Mouse (Mus musculus) splenic B cell, adult 2 months (primary cell): ENCODE measurements around the gene Mcl1.
A peak's percentile ranks its signal among the peaks of the same experiment; 100 is the strongest.
"Not testable (repeated sequence)": the region's sequence is repeated elsewhere in the genome, so short reads cannot be mapped to it uniquely, and the experiment has no call there.

Source experiments
- DNase-seq: peaks from one replicate; pipeline ENCODE4 v3.0.0-alpha.2; 2011; ENCODE audit warnings: low read depth, low spot score
- H3K27me3 ChIP-seq: 2 replicates; pipeline ENCODE4 v1.6.1; 2012; ENCODE audit warnings: mild to moderate bottlenecking, low read length, moderate library complexity, mixed read lengths; ENCODE audit not compliant: control insufficient read depth, poor library complexity, insufficient read depth, severe bottlenecking
- H3K36me3 ChIP-seq: 2 replicates; pipeline ENCODE4 v1.6.1; 2012; ENCODE audit warnings: mild to moderate bottlenecking, low read length, moderate library complexity, mixed read lengths; ENCODE audit not compliant: control insufficient read depth, poor library complexity, insufficient read depth, severe bottlenecking

Mcl1 gene

DNA sequence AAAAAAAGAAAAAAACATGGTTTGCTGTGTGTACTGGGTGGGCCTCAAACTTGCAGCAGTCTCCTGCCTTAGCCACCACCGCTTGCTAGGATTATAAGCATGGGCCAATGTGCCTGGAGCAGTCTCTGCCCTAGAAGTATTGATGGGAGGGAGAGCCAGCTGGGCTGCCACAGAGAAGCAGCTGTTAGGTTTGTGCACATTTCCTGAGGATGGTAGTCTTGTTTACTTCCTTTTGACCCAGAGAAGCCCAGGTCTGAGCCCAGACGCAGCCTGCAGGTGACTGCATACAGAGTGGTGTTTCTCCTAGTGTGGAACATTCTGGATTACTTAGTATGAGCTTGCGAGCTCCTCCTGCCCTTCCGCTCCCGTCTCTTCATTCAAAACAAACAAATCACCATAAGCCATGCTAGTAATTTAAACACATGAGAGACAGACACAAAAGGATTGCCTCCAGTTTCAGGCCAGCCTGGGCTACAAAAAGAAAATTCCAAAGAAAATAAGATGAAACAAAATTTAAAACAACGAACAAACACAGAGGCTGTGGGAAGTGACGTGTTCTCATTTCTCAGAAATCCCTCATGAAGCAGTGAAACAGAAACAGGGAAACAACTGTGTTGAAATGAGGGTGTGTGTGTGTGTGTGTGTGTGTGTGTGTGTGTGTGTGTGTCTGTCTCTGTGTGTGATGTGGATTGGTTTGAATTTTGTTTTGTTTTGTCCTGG lies 10.2 kb downstream of the Mcl1 start:
- Histone ChIP-seq H3K27me3 (no peaks in the 10 kb centered on the region), H3K36me3 (peaks cover 10% of the 10 kb centered on the region)
- DNase-seq, result peak; percentile 74

DNA sequence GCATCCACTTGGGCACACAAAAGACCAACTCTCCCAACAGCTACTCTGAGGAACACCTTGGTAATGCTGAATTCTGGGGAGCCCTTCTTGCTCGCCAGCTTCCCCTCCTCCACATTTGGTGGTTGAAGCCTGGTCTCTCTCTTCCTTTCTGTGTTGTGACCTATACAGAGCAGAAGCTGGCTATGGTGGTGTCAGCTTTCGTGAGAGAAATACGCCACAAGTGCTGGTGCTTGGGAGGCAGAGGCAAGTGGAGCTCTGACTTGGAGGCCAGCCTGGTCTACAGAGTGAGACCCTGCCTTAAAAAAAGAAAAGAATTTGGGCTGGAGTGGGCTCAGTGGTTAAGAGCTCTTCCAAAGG lies 10.7 kb downstream of the Mcl1 start:
- Histone ChIP-seq H3K27me3 (no peaks in the 10 kb centered on the region), H3K36me3 (peaks cover 8% of the 10 kb centered on the region)
- no peak for DNase-seq

DNA sequence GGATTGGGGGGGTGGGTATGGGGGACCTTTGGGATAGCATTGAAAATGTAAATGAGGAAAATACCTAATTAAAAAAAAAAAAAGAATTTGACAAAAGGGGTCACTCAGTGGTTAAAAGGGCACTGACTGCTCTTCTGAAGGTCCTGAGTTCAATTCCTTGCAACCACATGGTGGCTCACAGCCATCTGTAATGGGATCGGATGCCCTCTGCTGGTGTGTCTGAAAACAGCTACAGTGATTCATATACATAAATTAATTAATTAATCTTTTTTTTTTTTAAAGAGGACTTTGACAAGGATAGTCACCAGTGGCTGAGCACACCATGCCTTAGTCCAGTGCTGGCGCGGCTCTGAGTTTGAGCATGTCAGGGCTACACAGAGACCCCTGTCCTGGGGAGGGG lies 11.8 kb downstream of the Mcl1 start:
- not testable (repeated sequence) for H3K27me3 ChIP-seq, H3K36me3 ChIP-seq, DNase-seq

DNA sequence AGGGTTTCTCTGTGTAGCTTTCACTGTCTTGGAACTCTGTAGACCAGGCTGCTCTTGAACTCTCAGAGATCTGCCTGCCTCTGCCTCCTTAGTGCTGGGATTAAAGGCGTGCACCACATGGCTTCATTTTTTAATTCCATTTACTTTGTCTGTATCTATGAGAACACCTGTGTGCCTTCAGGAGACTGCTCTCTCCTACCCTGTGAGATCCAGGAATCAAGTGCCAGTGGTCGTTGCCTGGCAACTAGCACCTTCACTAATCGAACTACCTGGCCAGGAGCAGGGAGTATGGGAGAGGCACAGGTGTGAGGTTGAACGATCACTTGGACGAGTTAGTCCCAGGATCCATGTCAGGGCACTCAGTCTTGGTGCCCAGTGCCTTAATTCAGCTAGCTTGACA lies 12.6 kb downstream of the Mcl1 start:
- no peak for DNase-seq
- H3K36me3 ChIP-seq, result peaks cover under 1% of the 10 kb centered on the region; the same call in 1 of the 2 replicates
- H3K27me3 ChIP-seq, result no peaks in the 10 kb centered on the region

DNA sequence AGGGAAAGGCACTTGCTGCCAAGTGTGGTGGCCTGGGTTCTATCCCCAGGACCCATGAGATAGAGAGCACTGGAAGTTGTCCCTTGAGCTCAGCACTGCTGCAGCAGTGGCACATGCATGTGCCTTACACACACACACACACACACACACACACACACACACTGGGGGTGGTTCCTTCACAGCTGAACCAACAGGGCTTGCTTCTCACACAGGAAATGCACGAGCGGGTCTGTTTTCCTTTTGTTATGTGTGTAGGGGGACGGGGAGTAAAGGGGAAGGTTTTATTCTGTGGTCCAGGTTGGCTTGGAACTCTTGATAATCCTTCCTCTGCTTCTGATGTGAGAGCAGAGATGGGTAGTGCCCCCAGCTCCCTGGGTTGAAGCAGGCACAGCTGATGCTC lies 13.9 kb downstream of the Mcl1 start:
- DNase-seq, result peak; percentile 80
- H3K27me3 ChIP-seq, result no peaks in the 10 kb centered on the region

DNA sequence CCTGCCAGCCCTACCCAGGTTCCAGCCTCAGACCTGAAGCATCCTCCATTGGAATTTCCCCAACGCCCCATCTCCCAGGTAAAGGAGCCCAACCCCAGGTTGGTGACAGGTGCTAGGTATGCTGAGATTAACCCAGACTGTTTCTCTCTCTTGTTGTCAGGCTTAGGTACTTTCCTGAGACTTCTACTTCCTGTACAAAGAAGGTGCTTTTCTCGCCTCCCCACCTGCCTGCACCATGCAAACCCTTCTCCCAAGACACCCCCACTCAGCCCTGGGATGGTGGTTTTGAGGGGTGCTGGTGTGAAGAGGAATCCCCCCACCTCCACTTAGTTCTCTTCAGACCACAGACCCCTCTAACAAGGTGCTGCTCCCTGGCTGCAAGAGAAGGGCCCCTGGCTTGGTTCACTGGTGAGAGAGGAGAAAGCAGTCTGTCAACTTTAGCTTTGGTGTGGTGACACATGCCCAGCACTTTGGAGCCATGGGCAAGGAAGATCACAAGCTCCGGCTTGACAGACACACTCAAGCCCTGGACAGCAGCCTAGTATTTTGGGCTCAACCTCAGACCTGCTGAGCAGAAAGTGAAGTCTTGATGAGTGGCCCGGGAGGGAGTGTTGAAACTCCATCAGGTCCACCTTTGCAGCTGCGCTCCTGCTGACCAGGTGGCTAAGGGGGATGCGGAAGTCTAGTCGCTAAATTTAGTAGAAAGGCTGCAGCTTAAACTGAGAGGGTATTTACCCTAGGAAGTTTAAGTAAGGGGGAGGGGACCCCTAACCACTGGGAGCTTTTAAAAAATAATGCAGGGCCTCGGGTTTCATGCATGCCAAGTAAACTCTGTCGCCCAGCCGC lies 14.5 kb downstream of the Mcl1 start:
- no peaks in the 10 kb centered on the region for H3K27me3 ChIP-seq
- no peaks in the 10 kb centered on the region for H3K36me3 ChIP-seq
- peak; percentile 77 for DNase-seq

More for the DNA sequence above, 13.9 kb downstream of the Mcl1 start:
- no peaks in the 10 kb centered on the region; the same call in 1 of the 2 replicates for H3K36me3 ChIP-seq

DNA sequence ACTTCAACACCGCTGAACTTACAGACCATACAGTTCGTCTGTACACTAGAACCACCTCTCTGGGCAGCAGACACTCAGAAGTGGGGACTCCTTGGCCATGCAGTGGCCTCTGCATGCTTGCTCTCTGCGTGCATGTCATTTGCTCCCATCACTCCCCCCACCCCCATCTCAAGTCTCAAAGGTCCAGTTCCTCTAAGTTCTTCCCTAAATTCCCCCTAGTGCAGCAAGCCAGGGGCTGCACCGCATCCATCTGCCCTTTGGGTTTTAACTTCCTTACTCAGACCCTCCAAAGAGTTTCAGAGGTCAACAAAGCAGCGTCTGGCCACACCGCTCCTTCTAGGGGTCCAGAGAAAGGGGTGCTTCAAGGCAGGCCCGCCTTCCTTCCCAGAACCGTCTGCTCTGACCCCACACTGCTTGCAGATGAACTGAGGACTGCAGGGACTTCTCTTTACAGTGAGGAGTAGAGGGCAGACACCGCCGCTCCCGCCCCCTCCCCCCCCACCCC lies 15.2 kb downstream of the Mcl1 start:
- peak; percentile 58 for DNase-seq
- no peaks in the 10 kb centered on the region for H3K27me3 ChIP-seq
- no peaks in the 10 kb centered on the region for H3K36me3 ChIP-seq

DNA sequence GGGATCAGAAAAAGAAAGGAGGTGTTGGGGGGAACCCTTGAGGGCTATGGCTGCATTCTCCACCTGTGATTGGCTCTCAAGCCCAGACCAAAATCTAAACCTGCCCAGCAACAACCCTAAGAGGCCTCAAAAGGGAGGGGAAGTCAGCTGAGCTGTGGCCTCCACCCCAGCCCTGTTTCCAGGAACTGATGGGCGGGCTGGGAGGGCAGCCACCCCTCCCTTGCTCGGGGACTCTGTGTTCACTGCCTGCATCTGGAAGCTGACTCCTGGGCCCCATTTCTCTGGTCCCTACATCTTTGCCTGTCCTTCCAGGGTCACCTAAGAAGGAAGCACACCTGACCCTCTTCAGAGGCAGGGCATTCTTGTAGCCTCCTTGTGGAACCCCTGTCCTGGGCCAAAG lies 15.6 kb downstream of the Mcl1 start:
- DNase-seq, result peak; percentile 94
- H3K36me3 ChIP-seq, result no peaks in the 10 kb centered on the region
- no peaks in the 10 kb centered on the region for H3K27me3 ChIP-seq

DNA sequence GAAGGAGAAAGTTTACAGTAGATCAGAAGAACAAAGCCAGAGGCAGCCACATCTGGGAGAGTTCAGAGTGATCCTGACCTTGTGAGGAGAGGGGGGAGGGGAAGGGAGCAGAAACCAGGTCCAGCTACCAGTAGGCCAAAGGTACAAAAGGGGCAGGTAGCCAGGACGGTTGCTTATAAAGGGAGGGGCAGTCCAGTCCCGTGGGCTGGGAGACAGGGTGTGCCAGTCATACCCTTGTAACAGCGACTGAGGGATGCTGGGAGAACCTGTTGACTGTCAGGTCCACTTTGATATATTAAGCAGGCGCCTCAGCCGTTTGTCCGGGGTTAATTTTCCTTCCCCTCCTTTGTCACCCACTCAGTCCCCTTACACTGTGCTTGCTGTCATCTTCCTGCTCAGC lies 16.2 kb downstream of the Mcl1 start:
- H3K27me3 ChIP-seq, result no peaks in the 10 kb centered on the region
- no peaks in the 10 kb centered on the region for H3K36me3 ChIP-seq
- peak; percentile 37 for DNase-seq

DNA sequence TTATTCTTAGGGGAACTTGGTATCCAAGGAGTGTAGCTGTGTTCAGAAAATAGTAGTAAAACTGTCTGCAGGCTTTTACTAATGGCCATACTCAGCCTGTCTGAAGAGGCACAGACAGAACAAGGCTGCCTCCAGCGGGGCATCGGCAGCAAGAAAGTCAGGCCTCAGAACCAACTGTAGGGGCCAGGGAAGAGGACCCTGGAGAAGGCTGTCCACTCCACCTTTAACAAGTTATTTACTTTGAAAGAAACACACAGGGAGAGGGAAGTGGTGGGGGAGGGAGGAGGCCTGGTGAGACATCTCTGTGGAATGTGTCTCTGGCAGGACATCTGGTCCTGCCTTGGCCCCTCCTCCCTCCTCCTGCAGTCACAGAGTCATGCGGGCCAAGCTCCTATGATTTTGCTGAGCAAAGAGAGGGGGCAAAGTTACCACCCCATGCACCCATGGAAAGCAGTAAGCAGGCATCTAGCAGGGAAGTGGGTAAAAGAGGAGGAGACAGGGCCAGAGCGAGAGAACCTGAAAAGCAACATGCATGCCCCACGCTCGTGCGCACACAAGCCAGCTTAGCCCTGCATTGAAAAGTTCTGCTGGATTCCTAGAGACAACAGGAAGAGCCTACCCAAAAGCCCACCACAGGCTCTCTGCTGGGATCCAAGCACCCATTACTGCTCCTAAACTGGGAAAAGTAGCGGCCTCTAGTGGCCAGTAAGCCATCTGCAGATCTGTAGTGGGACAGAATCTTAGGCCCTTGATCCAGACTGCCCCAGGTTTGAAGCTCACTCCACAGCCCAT lies 16.9 kb downstream of the Mcl1 start:
- H3K36me3 ChIP-seq, result no peaks in the 10 kb centered on the region
- DNase-seq, result peak; percentile 73
- no peaks in the 10 kb centered on the region for H3K27me3 ChIP-seq

DNA sequence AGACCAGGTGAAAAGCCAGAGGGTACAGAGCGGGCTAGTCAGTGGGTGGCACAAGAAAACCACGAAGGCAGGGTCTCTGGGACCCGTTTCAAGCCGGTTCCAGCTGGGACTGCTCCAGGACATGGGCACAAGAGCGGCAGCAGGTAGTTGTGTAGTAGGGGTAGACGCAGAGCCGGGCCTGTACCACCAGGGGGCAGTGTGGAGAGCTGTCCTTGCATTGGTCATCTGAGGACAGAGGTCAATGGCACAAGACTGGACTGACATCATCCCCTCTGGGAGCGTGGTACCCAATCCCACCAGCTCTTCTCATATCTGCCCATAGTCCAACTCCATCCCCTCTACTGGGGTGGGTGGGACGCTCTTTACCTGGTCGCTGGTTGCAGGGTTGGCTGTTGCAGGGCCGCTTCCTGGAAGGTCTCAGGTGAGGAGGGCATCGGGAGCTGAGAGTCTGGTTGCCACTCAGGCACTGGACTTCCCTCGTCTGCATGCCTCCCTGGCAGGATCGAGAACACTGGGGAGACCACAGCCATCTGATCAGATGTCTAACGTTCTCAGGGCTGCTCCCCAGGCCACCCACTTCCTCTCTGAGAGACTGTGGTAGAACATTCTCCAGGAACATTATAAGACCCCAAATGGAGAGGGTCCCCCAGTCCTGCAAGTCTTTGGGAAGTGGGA lies 18.3 kb downstream of the Mcl1 start:
- Histone ChIP-seq H3K27me3 (no peaks in the 10 kb centered on the region), H3K36me3 (no peaks in the 10 kb centered on the region)
- peak; percentile 74 for DNase-seq

DNA sequence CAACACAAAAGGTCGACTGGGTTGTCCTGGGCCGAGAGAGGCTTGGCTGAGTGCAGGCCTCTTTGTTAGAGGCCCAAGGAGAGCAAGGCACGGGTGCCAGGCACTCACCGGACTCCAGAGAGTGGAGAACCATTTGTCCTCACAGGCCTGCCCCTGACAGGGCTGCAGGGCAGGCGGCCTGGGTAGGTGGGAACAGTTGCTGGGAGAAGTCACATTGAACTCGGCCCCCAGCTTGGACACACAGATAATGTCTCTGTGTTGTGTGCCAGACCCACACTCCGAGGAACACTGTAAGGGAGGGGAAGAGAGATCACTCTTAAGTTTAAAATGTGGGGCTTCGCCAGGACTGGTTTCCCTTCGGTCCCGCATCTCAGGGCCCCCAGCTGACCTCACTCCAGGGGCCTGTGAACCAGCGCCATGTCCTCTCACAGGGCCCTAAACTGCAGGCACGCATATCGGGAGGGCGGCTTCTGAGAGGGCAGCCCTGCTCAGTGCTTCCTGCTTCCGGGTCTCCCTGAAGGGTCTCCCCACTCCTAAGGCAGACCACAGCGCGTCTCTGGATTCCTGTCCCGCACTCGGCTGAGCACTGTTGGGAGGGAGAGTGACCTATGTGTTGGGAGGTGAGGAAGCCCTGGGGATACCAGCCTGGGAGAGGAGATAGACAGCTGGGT lies 19.0 kb downstream of the Mcl1 start:
- Histone ChIP-seq H3K27me3 (no peaks in the 10 kb centered on the region), H3K36me3 (no peaks in the 10 kb centered on the region)
- DNase-seq, result no peak

DNA sequence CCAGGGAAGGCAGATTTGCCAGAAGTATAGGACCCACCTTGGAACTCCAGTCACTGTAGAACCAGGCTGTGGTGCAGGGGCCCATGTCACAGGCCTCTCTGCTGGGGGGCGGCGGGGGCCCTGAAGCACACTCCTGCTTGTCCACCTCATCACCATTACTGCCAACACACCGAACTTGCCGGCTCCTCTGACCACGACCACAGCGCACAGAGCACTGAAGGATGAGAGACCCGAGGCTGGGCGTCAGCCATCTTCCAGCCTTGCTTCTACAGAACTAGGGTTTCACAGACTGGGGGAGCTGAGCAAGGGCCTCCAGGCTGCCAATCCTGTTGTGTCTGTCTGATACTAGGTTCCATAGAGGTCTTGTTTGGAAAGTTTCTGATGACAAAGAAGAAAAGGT lies 21.0 kb downstream of the Mcl1 start:
- H3K36me3 ChIP-seq, result no peaks in the 10 kb centered on the region
- DNase-seq, result no peak
- no peaks in the 10 kb centered on the region for H3K27me3 ChIP-seq

DNA sequence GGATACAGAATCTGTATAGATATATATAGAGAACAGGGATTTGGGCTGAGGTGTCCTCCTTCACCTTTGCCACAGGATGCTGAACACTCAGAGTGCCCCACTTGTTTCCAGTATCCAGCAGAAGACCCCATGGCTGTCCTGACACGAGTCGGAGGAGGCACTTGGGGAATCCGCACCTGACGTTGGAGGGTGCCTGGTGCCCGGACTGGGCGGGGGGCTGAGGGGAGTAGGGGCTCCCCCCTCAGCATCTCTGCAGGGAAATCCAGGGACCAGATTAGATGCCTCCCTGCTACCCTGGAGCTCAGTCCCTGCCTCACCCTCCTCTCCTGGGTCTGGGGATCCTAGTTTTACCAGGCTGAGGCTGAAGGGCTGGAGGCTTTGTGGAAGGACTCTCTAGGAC lies 22.1 kb downstream of the Mcl1 start:
- Histone ChIP-seq H3K27me3 (no peaks in the 10 kb centered on the region), H3K36me3 (no peaks in the 10 kb centered on the region)
- DNase-seq, result no peak
